Mouse (Mus musculus) T-helper 2 cell (primary cell): ENCODE results near the gene Lrch3.

Experiments used
- in situ Hi-C: fragments of 300-600 bp; cut with MboI, MseI; formaldehyde crosslinking; loops from one replicate; pipeline ENCODE4 v1.15.1; 2025; ENCODE audit warnings: high pct_unique_total_duplicates

Lrch3 gene

DNA sequence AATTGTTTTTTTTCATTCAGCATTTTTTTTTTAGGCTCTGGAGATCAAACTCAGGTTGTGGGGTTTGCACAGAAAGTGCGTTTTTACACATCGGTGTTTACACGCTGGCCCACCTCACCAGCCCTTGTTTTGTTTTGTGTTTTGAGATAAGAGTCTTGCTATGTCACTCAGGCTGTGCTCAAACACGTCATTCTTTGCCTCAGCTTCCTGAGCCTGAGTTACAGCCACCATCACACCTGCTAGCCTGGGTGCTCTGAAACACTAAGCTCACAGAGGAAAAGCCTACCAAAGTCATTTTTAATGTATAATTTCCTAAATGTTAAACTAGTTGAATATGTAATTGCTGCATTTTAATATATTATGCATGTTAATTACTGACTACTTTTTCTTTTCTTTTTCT lies 67.5 kb downstream of the Lrch3 start:
- in situ Hi-C loops: no loop called here

- in situ Hi-C loops: no loop called here
Observed at GRCm38 (mm10) chr16:32984631-32985030, 70.7 kb downstream of the Lrch3 start.

GRCm38 (mm10) chr16:32992158-32992557 lies 78.3 kb downstream of the Lrch3 start:
- in situ Hi-C loops: no loop called here

DNA sequence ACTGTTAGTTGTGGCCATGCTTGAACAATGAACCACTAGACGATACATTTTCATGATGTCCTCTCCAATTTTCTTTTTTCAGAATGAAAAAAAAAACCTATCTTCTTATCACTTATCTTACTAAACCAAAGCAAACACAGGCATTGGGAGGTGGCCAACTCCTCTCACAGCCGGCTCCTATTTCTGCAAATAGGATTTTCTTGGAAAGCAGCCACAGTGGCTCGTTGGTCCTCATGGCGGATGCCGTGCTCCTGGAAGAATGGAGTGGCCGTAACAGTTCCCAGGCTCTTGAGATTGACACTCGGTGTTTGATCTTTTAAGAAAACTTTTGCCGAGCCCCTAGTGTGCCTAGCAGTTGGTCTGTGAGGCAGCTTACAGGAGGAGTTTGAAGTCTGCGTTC lies 91.3 kb downstream of the Lrch3 start:
- in situ Hi-C loops: no loop called here

DNA sequence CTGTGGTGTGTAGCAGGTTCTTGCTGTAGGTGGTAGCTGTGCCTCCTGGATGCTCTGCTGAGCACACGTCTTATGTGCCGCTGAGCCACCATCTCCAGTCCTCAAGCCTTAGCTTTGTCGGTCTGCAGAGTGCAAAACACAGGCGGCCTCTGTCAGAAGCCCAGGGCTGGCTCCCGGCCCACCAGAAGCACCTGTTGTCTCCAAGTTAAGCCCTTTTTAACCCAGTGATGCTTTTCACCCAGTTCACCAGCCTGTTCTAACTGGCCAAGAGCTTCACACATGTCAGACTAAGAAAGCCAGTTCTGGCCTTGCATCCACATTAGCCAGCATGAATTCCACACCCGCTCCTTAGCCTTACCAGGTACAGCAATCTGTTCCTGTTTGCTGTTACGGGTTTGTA lies 93.0 kb downstream of the Lrch3 start:
- in situ Hi-C loops: no loop called here

GRCm38 (mm10) chr16:33007436-33007835 lies 93.5 kb downstream of the Lrch3 start:
- in situ Hi-C loops: no loop called here

DNA sequence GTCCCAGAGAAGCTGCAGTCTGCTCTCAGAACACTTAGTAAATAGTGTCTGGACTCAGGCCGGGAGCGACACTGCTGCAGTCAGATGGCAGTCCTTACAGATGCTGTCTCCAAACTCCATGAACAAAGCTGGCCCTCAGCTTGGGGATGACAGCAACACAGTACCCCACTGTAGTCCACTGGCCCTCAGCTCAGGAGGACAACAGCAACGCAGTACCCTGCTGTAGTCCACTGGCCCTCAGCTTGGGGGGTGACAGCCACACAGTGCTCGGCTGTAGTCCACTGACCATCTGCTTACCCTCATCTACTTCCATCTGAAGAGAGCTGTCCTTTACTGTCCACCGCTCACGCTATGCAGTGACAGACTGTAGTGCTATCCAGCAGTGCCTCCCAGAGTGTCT lies 96.3 kb downstream of the Lrch3 start:
- in situ Hi-C loops: no loop called here

- in situ Hi-C loops: no loop called here
Observed at GRCm38 (mm10) chr16:33013801-33014200, 99.9 kb downstream of the Lrch3 start.

- in situ Hi-C loops: no loop called here
Observed at GRCm38 (mm10) chr16:33014921-33015320, 101.0 kb downstream of the Lrch3 start.

DNA sequence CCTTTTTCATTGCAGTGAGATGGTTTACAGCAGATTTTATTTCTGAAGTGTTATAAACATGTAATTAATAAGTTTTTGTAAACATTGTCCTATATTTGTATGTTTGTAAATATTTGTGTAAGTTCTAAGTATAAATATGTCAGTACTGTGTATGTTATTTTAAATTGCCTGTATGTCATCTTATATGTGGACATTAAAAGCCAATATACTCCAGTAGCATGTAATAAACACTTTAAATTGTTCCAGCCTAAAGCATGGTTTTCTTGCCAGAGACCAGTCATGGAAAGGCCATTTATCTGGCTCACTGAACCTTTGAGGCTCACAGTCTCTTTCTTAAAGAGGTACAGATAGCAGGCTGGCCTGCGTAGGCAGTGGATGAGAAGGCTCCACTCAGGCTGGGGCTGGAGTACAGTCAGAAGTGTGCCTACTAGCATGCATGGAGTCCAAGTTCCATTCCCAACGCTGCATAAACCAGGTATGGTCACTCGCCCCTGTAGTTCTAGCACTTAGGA lies 101.6 kb downstream of the Lrch3 start:
- in situ Hi-C loops: no loop called here

DNA sequence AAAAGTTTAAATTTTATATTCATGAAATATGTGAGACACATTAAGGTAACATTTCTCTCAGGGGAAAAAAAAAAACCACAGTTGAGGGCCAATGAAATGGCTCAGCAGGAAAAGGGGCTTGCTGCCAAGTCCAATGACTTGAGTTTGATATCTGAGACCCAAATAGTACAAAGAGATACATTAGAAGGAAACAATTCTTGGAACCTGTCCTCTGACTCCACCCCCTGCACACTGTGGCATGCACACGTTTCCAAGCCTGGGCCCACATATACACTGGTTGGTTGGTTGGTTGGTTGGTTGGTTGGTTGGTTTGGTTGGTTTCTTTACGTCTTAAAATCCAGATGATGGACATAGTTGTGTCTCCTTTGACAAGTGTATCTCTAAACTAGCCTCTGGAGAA lies 102.1 kb downstream of the Lrch3 start:
- in situ Hi-C loops: no loop called here

DNA sequence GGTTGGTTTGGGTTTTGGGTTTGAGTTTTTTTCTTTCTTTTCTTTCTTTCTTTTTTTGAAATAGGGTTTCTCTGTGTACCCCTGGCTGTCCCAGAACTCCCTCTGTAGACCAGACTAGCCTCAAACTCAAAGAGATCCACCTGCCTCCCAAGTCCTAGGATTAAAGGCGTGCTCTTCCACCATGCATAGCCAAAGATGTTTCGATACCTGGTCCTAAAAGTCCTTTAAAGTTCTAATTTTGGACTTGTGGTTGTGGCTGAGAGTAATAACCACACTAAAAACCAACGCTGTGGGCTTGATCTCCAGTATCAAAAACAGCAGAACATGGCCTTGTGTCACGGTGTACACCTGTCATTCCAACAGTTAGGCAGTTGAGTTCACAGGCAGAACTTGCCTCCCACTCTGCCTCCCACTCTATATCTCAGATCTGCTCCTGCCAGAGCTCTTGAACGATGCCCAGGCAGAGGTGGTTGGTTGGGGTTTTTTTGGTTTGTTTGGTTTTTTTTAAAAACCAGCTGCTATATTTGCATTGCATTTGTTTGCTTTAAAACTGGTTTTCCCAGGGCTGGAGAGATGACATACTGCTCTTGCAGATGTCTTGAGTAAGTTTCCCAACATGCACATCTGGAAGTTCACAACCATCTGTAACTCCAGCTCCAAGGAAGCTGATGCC lies 103.9 kb downstream of the Lrch3 start:
- in situ Hi-C loops: no loop called here

GRCm38 (mm10) chr16:33019117-33019770 lies 105.3 kb downstream of the Lrch3 start:
- in situ Hi-C loops: no loop called here

- in situ Hi-C loops: loop anchor here (5.0 to 10.0 kb wide), 2 partner anchors 133 to 204 kb away; no protein-coding TSS in a partner anchor
Observed at GRCm38 (mm10) chr16:33021381-33021780, 107.5 kb downstream of the Lrch3 start.

DNA sequence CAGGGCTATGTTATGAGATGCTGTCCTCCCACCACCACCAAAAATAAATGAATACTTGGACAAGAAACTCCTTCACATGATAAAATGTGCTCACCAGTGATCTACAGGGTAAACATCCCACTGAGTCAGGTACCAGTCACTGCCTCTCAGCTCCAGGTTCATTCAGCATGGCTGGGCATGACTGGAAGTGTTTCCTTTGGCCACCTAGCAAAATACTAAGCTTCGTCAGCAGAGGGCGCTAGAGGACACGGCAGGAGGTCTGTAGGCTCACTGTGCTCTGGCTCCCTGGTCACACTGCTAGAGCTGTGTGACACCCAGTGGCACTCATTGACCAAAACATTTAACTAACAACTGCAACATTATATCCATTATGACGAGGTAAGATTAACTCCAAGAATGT lies 109.8 kb downstream of the Lrch3 start:
- in situ Hi-C loops: loop anchor here (5.0 to 10.0 kb wide), 2 partner anchors 131 to 206 kb away; no protein-coding TSS in a partner anchor

DNA sequence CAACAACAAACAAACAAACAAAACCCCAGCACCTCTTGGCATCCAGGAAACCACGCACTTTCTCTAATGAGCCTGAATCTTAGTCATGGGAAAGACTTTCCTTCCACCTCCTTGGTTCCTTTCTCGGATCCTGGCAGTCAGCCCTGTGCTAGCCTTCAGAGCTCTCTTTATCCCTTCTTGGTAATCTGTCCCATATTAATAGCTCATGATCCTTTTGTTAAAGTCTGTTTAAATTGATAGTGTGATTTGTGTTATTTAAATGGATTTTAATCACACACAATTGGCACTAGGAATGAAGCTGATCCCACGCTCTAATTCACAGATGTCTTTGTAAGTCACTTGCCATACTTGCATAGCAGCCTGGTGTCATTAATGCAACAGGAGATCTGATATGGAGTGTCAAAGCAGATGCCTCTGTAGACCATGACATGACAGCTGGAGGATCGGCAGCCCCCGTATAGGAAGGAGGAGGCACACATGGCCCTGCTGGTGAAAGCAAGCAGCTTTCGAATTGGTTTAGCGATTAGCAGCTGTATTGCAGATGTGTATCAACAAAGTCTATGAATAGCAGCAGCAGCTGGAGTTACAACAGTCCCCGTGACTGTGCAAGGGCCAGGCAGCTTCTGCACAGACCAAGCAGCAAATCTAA lies 110.7 kb downstream of the Lrch3 start:
- in situ Hi-C loops: loop anchor here (5.0 to 10.0 kb wide), 2 partner anchors 130 to 207 kb away; no protein-coding TSS in a partner anchor

DNA sequence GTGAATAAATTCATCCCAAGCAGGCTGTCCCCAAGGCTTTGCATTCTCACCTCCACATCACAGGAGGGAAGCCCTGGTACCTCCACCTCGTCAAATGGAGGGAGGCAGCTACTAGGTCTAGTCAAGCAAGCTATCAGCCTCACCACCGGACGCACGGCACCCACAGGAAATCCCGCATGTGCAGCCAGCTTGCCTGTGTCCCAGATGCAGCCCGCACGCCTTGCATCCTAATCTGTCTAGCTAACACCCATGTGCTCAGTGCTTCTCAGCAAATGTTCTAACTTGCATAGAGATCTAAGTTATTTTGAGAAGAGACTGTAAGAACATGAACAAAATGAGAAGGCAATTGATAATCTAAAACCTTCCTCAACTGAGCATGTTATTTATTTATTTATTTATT lies 112.5 kb downstream of the Lrch3 start:
- in situ Hi-C loops: loop anchor here (10.0 kb wide), 1 partner anchor 128 kb away; no protein-coding TSS in a partner anchor

DNA sequence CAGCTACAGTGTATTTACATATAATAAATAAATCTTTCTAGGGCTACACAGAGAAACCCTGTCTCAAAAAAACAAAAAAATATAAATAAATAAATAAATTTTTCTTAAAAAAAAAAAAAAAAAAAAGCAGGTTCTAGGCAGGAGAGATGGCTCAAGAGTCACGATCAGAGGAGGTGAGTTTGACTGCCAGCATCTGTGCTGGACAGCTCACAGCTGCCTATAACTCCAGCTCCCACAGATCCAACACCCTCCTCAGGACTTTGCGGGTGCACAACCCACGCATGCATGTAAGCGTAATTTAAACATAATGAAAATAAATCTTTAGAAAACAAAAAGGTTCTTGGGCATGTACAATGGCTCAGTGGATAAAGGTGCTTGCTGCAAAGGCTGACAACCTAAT lies 122.1 kb downstream of the Lrch3 start:
- in situ Hi-C loops: no loop called here

GRCm38 (mm10) chr16:33042682-33043081 lies 128.8 kb downstream of the Lrch3 start:
- in situ Hi-C loops: no loop called here

DNA sequence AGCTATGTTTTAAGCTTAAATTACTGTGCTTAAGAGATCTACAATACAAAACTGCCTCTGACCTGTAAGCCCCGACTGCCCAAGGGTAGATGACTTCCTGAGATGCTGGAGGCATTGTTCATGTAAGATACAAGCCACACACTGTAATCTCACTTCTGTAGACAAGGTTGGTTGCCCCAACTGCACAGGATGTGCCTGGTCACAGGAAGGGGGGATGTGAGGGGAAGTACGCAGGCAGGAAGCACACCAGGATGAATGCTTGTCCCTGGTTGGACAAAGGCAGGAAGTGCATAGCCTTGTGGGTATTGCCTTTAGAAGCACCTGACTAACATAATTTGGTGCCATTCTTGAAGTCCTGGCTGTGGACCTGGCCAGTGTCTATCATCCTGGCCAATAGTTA lies 129.4 kb downstream of the Lrch3 start:
- in situ Hi-C loops: no loop called here

GRCm38 (mm10) chr16:33048004-33048403 lies 134.1 kb downstream of the Lrch3 start:
- in situ Hi-C loops: loop anchor here (5.0 kb wide), 1 partner anchor 101 kb away; no protein-coding TSS in a partner anchor

- in situ Hi-C loops: loop anchor here (5.0 kb wide), 1 partner anchor 101 kb away; no protein-coding TSS in a partner anchor
Observed at GRCm38 (mm10) chr16:33048686-33049085, 134.8 kb downstream of the Lrch3 start.
